Mouse (Mus musculus) heart, embryonic 11.5 days (tissue): Measurements from ENCODE around the gene Brdt. TPM values are rescaled to one million over a fixed set of nuclear protein-coding genes. Genes with fewer than 3 reads are reported as not detected.
A peak's percentile ranks its signal among the peaks of the same experiment; 100 is the strongest.

Experiments used
- ATAC-seq: fragments of 200-750 bp; cut with Nextera tagmentation; replicated peaks from 2 replicates; pipeline ENCODE4 v1.8.0; 2017; ENCODE audit warnings: moderate library complexity; ENCODE audit not compliant: insufficient number of reproducible peaks, low FRiP score, low TSS enrichment
- H3K27ac ChIP-seq: fragments of 300-500 bp; sonication (generic); 2 replicates; pipeline ENCODE4 v1.5.1; 2014; ENCODE audit warnings: mild to moderate bottlenecking, low read depth, low read length
- H3K27me3 ChIP-seq: fragments of 300-500 bp; sonication (generic); 2 replicates; pipeline ENCODE4 v1.6.1; 2014; ENCODE audit warnings: mild to moderate bottlenecking, low read length, mixed read lengths; ENCODE audit not compliant: control insufficient read depth, insufficient read depth
- H3K36me3 ChIP-seq: fragments of 300-500 bp; sonication (generic); 2 replicates; pipeline ENCODE4 v1.6.1; 2014; ENCODE audit warnings: mild to moderate bottlenecking, low read length, moderate library complexity, mixed read lengths; ENCODE audit not compliant: control insufficient read depth, insufficient read depth
- H3K4me1 ChIP-seq: fragments of 300-500 bp; sonication (generic); 2 replicates; pipeline ENCODE4 v1.6.1; 2014; ENCODE audit warnings: low read length; ENCODE audit not compliant: control insufficient read depth, insufficient read depth
- H3K4me2 ChIP-seq: fragments of 300-500 bp; sonication (generic); 2 replicates; pipeline ENCODE4 v1.6.1; 2014; ENCODE audit warnings: mild to moderate bottlenecking, moderate library complexity
- H3K4me3 ChIP-seq: fragments of 300-500 bp; sonication (generic); 2 replicates; pipeline ENCODE4 v1.5.1; 2014; ENCODE audit warnings: low read depth, low read length
- H3K9ac ChIP-seq: fragments of 300-500 bp; sonication (generic); 2 replicates; pipeline ENCODE4 v1.6.1; 2014; ENCODE audit warnings: mild to moderate bottlenecking, low read depth, low read length, moderate library complexity
- H3K9me3 ChIP-seq: fragments of 300-500 bp; sonication (generic); replicated peaks from 2 replicates; pipeline ENCODE4 v1.6.1; 2016; ENCODE audit warnings: low read length; ENCODE audit not compliant: control insufficient read depth
- WGBS: fragments of 180-500 bp; shearing (Covaris S2); extraction: QIAGEN DNeasy Blood & Tissue Kit; methylation state at CpG from one replicate; pipeline ENCODE4 v1.1.7; 2014; ENCODE audit not compliant: insufficient replicate concordance; 5-methylcytosine and 5-hydroxymethylcytosine counted together
- polyA plus RNA-seq: library from polyadenylated mRNA; unstranded; fragments of >200 nt; fragmentation: Nextera tagmentation; extraction: Ambion mirVana; gene quantifications from 2 replicates; pipeline ENCODE4 v1.2.1, GENCODE M21; 2014

Brdt gene
- polyA plus RNA-seq, 1 experiment from 2014 or later, result 0.87 TPM

- under 1% methylated on average over 51 of the region's 54 CpGs for WGBS
- Histone ChIP-seq H3K9me3 (no peaks in the 10 kb centered on the region), H3K4me1 (0 out of 2 replicates have a peak, but pooled peaks cover 4% of the 10 kb centered on the region), H3K36me3 (no peaks in the 10 kb centered on the region), H3K9ac (peak within 1 kb of the TSS; percentile 82), H3K4me3 (peak within 1 kb of the TSS; percentile 86), H3K4me2 (peak within 1 kb of the TSS; percentile 90), H3K27ac (peak within 1 kb of the TSS; percentile 85), H3K27me3 (0 out of 2 replicates have a peak, but pooled peaks cover 3% of the 10 kb centered on the region)
- ATAC-seq, result peak; percentile 81
These were observed 41.7 kb upstream of the Brdt start, which contains the start of gene Tgfbr3 for GRCm38 (mm10) chr5:107289234-107289764. Gene Tgfbr3, minus strand, starts transcription at chr5:107289629.

DNA sequence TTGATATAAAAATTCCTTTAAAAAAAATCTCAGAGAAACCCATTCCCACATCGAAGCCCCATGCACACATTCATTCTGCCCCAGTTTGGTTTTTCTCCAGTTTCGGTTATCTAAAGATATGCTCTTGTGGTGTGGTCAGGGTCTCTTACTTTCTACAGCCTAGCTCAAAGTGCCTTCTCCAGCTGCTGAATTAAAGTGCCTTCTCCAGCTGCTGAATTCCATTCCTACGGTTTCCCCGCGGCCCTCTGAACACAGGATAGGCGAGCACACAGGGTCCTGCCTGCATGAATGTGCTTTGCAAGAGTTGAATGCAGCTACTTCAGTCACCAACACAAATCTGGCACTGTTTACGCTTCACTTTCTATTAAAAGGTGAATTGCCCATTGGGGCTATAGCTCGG is 41.0 kb upstream of the Brdt start:
- H3K27me3 ChIP-seq, result 0 out of 2 replicates have a peak, but pooled peaks cover 3% of the 10 kb centered on the region
- no peaks in the 10 kb centered on the region for H3K9me3 ChIP-seq
- no peak for ATAC-seq
- no peak overlapping the region for H3K27ac ChIP-seq
- H3K4me1 ChIP-seq, result 0 out of 2 replicates have a peak, but pooled peaks cover 4% of the 10 kb centered on the region
- peak overlapping the region; percentile 86 for H3K4me3 ChIP-seq
- no peak overlapping the region for H3K9ac ChIP-seq
- H3K36me3 ChIP-seq, result no peaks in the 10 kb centered on the region
- H3K4me2 ChIP-seq, result peak overlapping the region; percentile 90
- 35% methylated on average over 8 of the region's 8 CpGs for WGBS

DNA sequence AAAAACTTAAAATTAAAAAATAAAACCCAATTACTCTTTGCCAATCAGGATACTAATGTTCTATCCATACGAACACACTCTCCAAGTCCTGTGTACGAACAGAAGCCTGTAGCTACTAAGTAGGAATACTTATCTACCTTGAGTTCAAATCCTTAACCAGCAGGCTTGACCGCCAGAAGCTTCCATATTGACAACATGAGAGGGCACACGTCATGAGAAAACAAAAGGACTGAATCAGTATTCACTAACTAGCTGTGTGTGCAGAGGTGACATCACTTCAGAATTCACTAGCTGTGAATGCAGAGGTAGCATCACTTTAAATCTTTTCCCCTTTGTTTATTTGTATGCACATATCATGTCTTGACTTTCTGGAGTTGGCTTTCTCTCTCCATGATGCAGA is 36.9 kb upstream of the Brdt start:
- no peak for ATAC-seq
- 80% methylated on average over 4 of the region's 4 CpGs for WGBS
- H3K9me3 ChIP-seq, result no peaks in the 10 kb centered on the region

DNA sequence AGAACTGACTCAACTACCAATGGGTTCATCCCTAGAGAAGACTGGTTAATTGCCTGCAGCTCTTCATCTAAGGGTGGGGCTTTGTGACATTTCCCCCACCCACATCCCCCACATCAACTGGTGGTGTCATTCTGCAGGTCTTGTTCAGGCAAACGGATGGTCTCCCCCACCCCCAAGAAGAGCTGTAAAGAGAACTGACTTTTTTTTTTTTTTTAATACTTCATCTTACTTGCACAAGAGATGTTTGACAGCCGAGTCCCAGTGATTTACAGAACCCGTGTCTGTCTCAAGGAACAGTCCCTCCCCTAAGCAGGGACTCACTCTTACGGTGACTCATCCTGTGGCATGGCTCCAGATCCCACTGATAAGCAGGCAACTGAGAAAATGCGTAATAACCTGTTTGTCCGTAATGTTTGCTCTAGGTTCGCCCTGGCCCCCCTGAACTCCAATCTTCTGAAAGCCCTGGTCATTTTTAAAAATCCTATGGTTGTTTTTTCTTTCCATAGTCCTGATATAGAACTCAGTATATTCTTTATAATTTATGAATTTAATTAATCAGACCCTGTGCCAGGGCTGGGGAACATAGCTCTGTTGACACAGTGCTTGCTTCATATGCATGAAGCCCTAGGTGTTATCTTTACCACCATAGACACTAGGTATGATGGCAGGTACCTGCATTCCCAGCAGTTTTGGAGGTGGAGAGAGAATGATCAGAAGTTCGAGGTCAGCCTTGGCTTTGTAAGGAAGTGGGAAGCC is 35.7 kb upstream of the Brdt start:
- Histone ChIP-seq H3K4me2 (no peak overlapping the region), H3K27ac (no peak overlapping the region), H3K27me3 (0 out of 2 replicates have a peak, but pooled peaks cover 3% of the 10 kb centered on the region), H3K4me1 (no peaks in the 10 kb centered on the region), H3K4me3 (no peak overlapping the region), H3K9ac (no peak overlapping the region), H3K9me3 (no peaks in the 10 kb centered on the region), H3K36me3 (no peaks in the 10 kb centered on the region)
- 58% methylated on average over 8 of the region's 8 CpGs for WGBS
- no peak for ATAC-seq

More for the DNA sequence above, 36.9 kb upstream of the Brdt start:
- Histone ChIP-seq H3K4me1 (no peaks in the 10 kb centered on the region), H3K27me3 (0 out of 2 replicates have a peak, but pooled peaks cover 3% of the 10 kb centered on the region), H3K4me3 (no peak overlapping the region), H3K27ac (no peak overlapping the region), H3K36me3 (no peaks in the 10 kb centered on the region), H3K4me2 (no peak overlapping the region), H3K9ac (no peak overlapping the region)

- Histone ChIP-seq H3K27ac (no peak overlapping the region), H3K27me3 (no peaks in the 10 kb centered on the region), H3K9me3 (no peaks in the 10 kb centered on the region), H3K4me1 (no peaks in the 10 kb centered on the region), H3K4me3 (no peak overlapping the region), H3K36me3 (no peaks in the 10 kb centered on the region), H3K4me2 (no peak overlapping the region), H3K9ac (no peak overlapping the region)
- 79% methylated on average over 16 of the region's 16 CpGs for WGBS
- ATAC-seq, result no peak
These were observed 35.0 kb upstream of the Brdt start for GRCm38 (mm10) chr5:107295817-107296511.

- no peak overlapping the region for H3K9ac ChIP-seq
- ATAC-seq, result no peak
- H3K9me3 ChIP-seq, result no peaks in the 10 kb centered on the region
- no peaks in the 10 kb centered on the region for H3K4me1 ChIP-seq
- H3K27ac ChIP-seq, result no peak overlapping the region
- WGBS, result 46% methylated on average over 9 of the region's 9 CpGs
- no peak overlapping the region for H3K4me3 ChIP-seq
- H3K36me3 ChIP-seq, result no peaks in the 10 kb centered on the region
- H3K4me2 ChIP-seq, result no peak overlapping the region
- H3K27me3 ChIP-seq, result no peaks in the 10 kb centered on the region
These were observed 34.2 kb upstream of the Brdt start for GRCm38 (mm10) chr5:107296512-107297322.

DNA sequence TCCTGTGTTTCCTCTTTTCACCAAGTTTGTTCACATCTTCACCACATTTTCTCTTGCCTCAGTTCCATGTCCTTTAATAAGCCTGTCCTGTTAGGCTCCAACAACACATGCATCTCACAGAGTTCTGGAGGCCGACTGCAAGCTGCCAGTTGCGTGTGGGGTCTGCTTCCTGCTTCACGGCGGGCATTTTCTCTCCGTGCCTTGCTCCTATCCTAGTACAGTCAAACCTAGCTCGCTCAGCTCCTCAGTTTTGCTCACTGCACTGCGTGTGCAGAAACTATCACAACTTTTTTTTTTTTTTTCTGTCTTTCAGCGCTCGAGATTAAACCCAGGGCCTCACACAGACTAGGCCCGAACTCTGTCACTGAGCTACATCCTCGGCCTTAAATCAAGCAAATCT is 32.1 kb upstream of the Brdt start:
- Histone ChIP-seq H3K9me3 (no peaks in the 10 kb centered on the region), H3K27ac (no peak overlapping the region), H3K4me3 (no peak overlapping the region), H3K9ac (no peak overlapping the region), H3K4me1 (peaks cover 6% of the 10 kb centered on the region; the same call in 1 of the 2 replicates), H3K27me3 (no peaks in the 10 kb centered on the region), H3K4me2 (no peak overlapping the region), H3K36me3 (no peaks in the 10 kb centered on the region)
- WGBS, result 68% methylated on average over 11 of the region's 11 CpGs
- no peak for ATAC-seq

DNA sequence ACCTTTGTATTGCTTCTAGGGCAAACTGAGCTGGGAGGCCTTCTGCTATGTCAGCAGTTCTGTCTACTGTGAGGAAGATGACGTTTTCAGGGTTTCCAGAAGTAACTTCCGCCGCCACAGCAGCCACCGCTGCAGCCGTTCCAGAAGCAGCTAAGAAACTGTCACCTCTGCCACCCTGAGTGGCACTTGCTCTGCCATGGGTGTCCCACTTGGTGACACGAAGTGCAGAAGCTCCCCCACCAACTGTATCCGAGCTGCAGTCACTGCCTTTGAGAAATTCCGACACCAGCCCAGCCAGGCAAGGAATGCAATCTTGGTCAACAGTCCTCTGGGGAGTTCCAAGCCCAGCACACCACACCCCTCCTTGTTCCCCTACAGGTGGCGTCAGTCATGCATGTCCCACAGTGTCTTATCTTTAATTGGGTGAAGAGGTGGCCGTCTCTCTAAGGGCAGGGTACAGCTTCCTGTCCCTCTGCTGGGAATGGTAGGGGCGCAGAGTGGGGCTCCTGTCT is 27.6 kb upstream of the Brdt start:
- peaks cover 6% of the 10 kb centered on the region for H3K4me1 ChIP-seq
- peak overlapping the region; percentile 46 for H3K4me2 ChIP-seq
- ATAC-seq, result no peak
- H3K9ac ChIP-seq, result 0 out of 2 replicates have a peak overlapping the region, but pooled peaks have one; percentile 16
- H3K9me3 ChIP-seq, result no peaks in the 10 kb centered on the region
- H3K36me3 ChIP-seq, result no peaks in the 10 kb centered on the region
- 28% methylated on average over 11 of the region's 11 CpGs for WGBS
- H3K27ac ChIP-seq, result no peak overlapping the region
- no peaks in the 10 kb centered on the region for H3K27me3 ChIP-seq
- H3K4me3 ChIP-seq, result no peak overlapping the region
